Mouse (Mus musculus): ENCODE data around the gene Olfr993.

Olfr993 gene

DNA sequence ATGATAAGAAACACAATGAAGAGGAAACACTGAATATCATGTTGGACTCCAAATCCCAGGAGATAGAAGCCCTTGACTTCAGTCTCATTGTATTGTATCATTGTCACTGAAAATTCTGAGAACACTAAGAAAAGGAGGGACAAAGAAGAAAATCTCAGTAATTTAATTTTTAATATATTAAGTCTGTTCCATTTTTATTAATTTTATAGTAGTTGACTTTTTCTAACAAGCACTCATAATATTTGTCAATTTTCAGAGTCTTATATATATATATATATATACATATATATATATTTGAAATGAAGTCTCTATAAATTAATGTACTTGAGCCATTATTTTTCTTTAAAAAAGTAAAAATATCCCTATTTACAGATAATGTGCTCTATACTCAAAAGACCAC is at the start of gene Olfr993:
Gene Olfr993 (minus strand): TSS at position 101 of the 400 bp plus-strand sequence.
- DNase-seq (ENCODE audit: low read depth in 2 of 2, low spot score in 2 of 2): no peak

DNA sequence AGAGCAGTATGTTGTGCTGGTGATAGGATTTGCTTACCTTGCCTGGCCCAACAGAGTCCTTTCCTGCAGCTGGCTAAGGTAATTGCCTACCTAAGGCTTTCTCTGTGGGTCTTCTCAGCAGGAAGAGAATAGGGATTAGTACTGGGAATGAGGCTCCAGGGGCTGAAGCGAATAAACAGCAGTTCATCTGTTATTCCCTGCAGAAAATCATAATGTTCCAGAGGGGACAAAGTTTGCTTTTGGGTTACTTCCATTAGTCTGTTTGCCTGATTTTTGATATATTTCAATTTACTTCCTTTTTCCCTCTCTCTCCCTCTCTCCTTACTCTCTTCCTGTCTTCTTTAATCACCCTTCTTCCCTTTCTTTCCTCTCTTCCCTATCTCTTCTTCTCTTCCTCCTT is 28.9 kb upstream of the Olfr993 start, which contains the start of gene Olfr995:
Gene Olfr995 (minus strand): TSS at position 101 of the 400 bp plus-strand sequence.
- DNase-seq (ENCODE audit: low read depth in 2 of 2, low spot score in 2 of 2): no peak

DNA sequence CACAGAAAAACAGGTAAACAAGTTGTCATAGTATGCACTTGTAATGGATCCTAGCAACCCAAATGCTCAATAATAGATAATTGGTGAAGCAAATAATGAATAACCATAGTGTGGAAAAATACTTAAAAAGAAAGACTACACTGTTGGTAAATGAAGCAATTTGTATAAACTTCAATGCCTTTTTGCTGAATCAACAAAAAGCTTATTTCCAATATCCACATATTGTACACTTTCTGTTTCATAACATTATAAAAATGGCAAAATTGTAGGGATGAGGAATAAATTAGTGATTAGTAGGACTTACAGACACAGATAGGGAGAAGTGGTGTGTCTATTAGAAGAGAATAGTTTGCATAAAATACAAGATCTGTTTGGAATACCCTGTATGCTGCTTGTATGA is 27.9 kb upstream of the Olfr993 start:
- no peak for DNase-seq (ENCODE audit: low read depth in 2 of 2, low spot score in 2 of 2)

- no peak for DNase-seq (ENCODE audit: low read depth in 2 of 2, low spot score in 2 of 2)
Measured at GRCm38 (mm10) chr2:85436351-85436750, 21.7 kb upstream of the Olfr993 start, which contains the start of gene Olfr994. Gene Olfr994 (minus strand): TSS chr2:85436451.

- no peak for DNase-seq (ENCODE audit: low read depth in 2 of 2, low spot score in 2 of 2)
Measured at GRCm38 (mm10) chr2:85425893-85426292, 11.2 kb upstream of the Olfr993 start.

DNA sequence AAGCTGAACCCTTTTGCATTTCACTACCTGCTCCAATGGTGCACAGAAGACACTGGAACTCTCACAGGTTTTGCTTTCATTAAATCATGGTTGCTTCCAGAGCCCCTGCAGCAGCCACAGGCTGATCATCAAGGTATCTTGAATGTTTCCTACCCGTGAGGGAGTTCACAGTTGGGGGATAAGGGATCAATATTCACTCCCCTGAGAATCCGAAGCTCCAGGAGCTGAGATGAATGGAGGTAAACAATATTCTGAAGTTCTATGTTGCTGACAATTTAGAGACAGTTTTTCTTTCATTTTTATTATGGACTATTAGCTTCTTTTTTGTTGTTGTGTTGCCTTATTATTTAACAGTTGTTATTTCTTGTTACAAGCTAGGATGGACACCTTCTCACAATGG is 5.3 kb downstream of the Olfr993 start, which contains the start of gene Olfr992:
Gene Olfr992 (minus strand): TSS at position 101 of the 400 bp plus-strand sequence.
- DNase-seq (ENCODE audit: low read depth in 2 of 2, low spot score in 2 of 2): no peak

Measured in CD8-positive naive resting alpha-beta T cell, adult 2 months (primary cell).